Mouse (Mus musculus) small intestine, adult 2 months (tissue): ENCODE measurements around the gene Slc8a1.

ENCODE experiments used
- CTCF ChIP-seq: fragments of 200-500 bp; IDR thresholded peaks from 2 replicates; pipeline ENCODE4 v1.5.1; 2012; ENCODE audit warnings: low read depth, mild to moderate bottlenecking, control low read depth, inconsistent platforms, low read length, moderate library complexity, mixed read lengths; ENCODE audit not compliant: insufficient replicate concordance, insufficient read length; ENCODE audit errors: extremely low read depth
- POLR2A ChIP-seq: fragments of 200-500 bp; IDR thresholded peaks from 2 replicates; pipeline ENCODE4 v1.6.1; 2012; ENCODE audit warnings: low read depth, mild to moderate bottlenecking, control low read depth, inconsistent platforms, low read length, moderate library complexity

GRCm38 (mm10) chr17:81505162-81505685, 233.0 kb downstream of the Slc8a1 start:
- TF ChIP-seq CTCF (no peak), POLR2A (no peak)
